Mouse (Mus musculus): ENCODE data around the gene Trpc7. TPM values are rescaled to one million over a fixed set of nuclear protein-coding genes. Genes with fewer than 3 reads are reported as not detected.

The Trpc7 gene
- polyA plus RNA-seq, 1 experiment from 2014 or later, result 0.20 TPM

DNA sequence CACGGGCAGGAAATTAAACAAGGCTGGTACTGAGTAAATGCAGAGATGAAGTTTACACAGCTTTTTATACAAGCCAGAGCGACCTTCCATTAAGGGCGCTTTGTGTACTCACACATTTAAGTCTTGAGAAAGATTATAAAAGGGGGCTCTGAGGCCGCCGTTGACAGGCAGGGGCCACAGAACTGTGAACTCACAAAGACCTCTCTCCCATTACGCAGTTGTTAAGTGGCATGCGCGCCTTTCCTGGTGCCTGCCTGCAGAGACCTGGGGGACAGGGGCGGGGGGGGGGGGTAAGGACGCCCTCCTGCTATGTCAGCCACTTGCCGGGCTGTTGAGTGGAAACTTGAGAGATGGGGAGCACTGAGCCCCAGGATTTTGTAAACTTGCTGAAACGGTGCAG lies 138.6 kb downstream of the Trpc7 start:
- no peak overlapping the region for H3K9ac ChIP-seq (ENCODE audit: low read depth, low read length)
- no peaks in the 10 kb centered on the region for H3K36me3 ChIP-seq (ENCODE audit: control insufficient read depth, insufficient read depth)
- H3K27me3 ChIP-seq (replicated peaks; ENCODE audit: control insufficient read depth, insufficient read depth, low read length), result peaks cover 23% of the 10 kb centered on the region
- WGBS, result 33% methylated on average over 12 of the region's 12 CpGs
- no peak for TF ChIP-seq CTCF (IDR thresholded peaks at IDR 0.05; ENCODE audit: low read depth)
- ATAC-seq, result no peak
- no peak overlapping the region for H3K4me2 ChIP-seq (replicated peaks; ENCODE audit: low read depth)
- H3K27ac ChIP-seq (ENCODE audit: low read depth, low read length), result no peak overlapping the region
- no peak overlapping the region for H3K4me3 ChIP-seq (ENCODE audit: low read depth, low read length)
- no peaks in the 10 kb centered on the region for H3K9me3 ChIP-seq (ENCODE audit: control insufficient read depth)
- H3K4me1 ChIP-seq (replicated peaks; ENCODE audit: control insufficient read depth, insufficient read depth, low read length), result 0 out of 2 replicates have a peak, but pooled peaks cover 4% of the 10 kb centered on the region

DNA sequence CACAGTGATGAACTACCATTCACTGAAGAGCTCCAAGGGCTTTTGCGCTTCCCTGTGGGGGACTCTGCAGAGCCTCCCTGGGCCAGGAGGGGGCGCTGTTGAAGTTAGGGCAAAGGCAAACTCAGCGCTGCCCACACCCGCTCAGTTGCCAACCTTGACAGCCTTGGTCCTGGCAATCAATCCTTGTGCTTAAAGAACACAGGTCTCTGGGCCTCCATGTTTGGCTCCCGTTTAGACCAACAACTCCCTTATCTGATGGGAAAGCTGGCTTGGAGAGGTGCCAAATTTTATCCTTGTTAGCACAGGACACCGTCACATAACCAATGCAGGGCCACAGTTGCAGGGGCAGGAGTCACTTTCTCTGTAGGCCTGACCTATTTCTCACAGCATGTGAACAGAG lies 139.9 kb downstream of the Trpc7 start:
- Histone ChIP-seq H3K9me3 (ENCODE audit: control insufficient read depth) (no peaks in the 10 kb centered on the region), H3K4me1 (replicated peaks; ENCODE audit: control insufficient read depth, insufficient read depth, low read length) (0 out of 2 replicates have a peak, but pooled peaks cover 4% of the 10 kb centered on the region), H3K36me3 (ENCODE audit: control insufficient read depth, insufficient read depth) (no peaks in the 10 kb centered on the region), H3K27me3 (replicated peaks; ENCODE audit: control insufficient read depth, insufficient read depth, low read length) (peaks cover 34% of the 10 kb centered on the region), H3K9ac (ENCODE audit: low read depth, low read length) (no peak overlapping the region), H3K4me2 (replicated peaks; ENCODE audit: low read depth) (no peak overlapping the region), H3K27ac (ENCODE audit: low read depth, low read length) (no peak overlapping the region), H3K4me3 (ENCODE audit: low read depth, low read length) (no peak overlapping the region)
- 0 out of 2 replicates have a peak, but pooled peaks have one; percentile 16 for ATAC-seq
- peak; percentile 58 for TF ChIP-seq CTCF (IDR thresholded peaks at IDR 0.05; ENCODE audit: low read depth)
- WGBS, result 57% methylated on average over 6 of the region's 6 CpGs

DNA sequence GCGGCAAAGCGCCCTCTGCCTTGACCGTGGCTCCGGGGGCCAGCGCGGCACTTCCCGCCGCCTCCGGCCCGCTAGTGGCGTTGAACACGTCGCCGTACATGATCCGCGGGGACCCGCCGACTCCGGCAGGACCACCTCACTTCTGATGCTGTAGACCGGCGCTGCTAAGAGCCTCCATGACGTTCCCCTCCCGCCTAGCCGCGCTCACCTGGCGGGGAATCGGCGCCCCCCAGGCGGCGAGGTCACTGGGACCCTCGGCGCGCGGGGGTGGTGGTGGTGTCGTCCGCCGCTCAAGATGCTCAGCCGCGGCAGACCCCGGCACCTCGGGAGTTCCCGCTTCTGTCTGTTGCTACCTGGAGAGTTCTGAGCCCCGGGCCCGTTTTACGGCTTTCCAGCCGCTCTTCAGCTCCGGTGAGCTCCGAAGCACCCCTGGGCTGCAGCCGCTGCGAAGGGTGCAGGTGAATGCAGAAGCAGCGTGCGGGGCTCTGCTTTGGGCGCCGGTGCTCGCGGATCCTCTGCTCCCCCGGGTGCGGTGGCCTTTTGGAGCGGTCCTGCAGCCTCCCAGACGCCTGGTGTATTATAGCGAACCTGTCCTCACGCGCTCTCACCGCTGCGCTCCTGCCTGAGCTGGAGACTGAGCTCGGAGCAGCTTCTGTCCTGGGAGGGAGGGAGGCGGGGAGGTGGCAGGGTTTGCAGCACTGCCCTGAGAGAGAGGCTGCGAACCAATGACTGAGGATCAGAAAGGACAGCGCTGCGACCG lies 142.4 kb downstream of the Trpc7 start, which contains the start of gene Gm45623:
Gene Gm45623, minus strand, starts transcription at position 636 of the 760 bp plus-strand sequence.
- 0 out of 2 replicates have a peak, but pooled peaks cover 4% of the 10 kb centered on the region for H3K4me1 ChIP-seq (replicated peaks; ENCODE audit: control insufficient read depth, insufficient read depth, low read length)

DNA sequence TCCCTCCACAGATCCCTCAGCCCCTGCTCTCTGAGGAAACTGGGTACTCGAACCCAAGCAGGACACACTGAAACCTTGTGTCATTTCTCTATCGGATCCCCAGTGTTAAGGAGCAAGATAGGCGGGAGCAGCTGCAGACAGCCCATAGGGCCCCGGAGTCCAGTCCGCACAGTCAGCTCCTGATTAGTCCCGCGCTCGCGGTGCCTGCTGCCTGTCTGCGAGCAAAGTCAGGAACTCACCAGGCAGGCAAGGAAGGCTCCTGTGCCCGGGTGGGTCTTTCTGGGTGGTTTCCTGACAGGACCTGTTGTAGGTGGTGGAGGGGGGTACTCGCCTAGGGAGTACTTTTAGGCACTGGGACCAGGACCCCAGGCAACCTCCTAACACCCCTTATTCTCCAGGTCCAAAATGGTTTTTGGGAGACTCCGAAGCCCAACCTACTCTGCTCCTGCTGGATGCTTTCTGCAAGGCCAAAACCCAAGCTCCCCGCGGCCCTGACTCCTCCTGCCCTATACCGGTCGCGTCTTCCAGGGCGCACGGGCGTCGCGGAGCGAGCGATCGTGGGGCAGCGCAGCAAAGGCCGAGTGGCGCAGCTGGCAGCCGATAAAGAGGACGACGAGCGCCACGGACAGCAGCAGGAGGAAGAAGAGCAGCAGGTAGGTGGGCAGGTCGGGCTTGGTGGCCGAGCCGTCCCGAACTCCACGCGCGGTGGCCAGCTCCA lies 143.2 kb downstream of the Trpc7 start:
- Histone ChIP-seq H3K4me3 (ENCODE audit: low read depth, low read length) (peak overlapping the region; percentile 41), H3K27ac (ENCODE audit: low read depth, low read length) (no peak overlapping the region), H3K27me3 (replicated peaks; ENCODE audit: control insufficient read depth, insufficient read depth, low read length) (peaks cover 39% of the 10 kb centered on the region), H3K9ac (ENCODE audit: low read depth, low read length) (no peak overlapping the region), H3K9me3 (ENCODE audit: control insufficient read depth) (no peaks in the 10 kb centered on the region), H3K4me1 (replicated peaks; ENCODE audit: control insufficient read depth, insufficient read depth, low read length) (0 out of 2 replicates have a peak, but pooled peaks cover 4% of the 10 kb centered on the region), H3K36me3 (ENCODE audit: control insufficient read depth, insufficient read depth) (no peaks in the 10 kb centered on the region), H3K4me2 (replicated peaks; ENCODE audit: low read depth) (peak overlapping the region; percentile 65)
- 3% methylated on average over 41 of the region's 41 CpGs for WGBS
- no peak for TF ChIP-seq CTCF (IDR thresholded peaks at IDR 0.05; ENCODE audit: low read depth)
- ATAC-seq, result no peak

More for the DNA sequence above, 142.4 kb downstream of the Trpc7 start, which contains the start of gene Gm45623:
- Histone ChIP-seq H3K36me3 (ENCODE audit: control insufficient read depth, insufficient read depth) (no peaks in the 10 kb centered on the region), H3K4me2 (replicated peaks; ENCODE audit: low read depth) (peak within 1 kb of the TSS; percentile 65), H3K9ac (ENCODE audit: low read depth, low read length) (no peak within 1 kb of the TSS), H3K4me3 (ENCODE audit: low read depth, low read length) (peak within 1 kb of the TSS; percentile 41), H3K27ac (ENCODE audit: low read depth, low read length) (no peak within 1 kb of the TSS), H3K27me3 (replicated peaks; ENCODE audit: control insufficient read depth, insufficient read depth, low read length) (peaks cover 39% of the 10 kb centered on the region), H3K9me3 (ENCODE audit: control insufficient read depth) (no peaks in the 10 kb centered on the region)
- ATAC-seq, result no peak
- WGBS, result 1% methylated on average over 71 of the region's 71 CpGs
- TF ChIP-seq CTCF (IDR thresholded peaks at IDR 0.05; ENCODE audit: low read depth), result no peak

DNA sequence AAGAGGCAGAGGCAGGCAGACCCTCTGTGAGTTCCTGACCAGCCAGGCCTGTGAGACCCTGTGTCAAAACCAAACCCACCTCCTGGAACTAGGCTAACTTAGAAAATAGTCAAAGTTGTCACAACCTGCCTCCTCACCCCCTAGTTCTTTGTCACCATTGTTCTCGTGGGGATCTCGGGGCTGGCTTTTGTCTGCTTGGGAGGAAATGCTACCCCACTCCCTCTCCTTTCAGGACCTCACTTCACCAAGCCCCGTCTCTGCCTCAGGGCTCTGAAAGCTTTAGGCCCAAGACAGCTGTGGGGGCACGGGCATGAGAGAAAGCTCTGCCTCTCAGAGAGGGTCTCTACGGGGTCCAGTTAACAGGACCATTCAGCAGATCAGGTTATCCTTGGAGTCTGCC lies 144.0 kb downstream of the Trpc7 start:
- H3K27ac ChIP-seq (ENCODE audit: low read depth, low read length), result no peak overlapping the region
- H3K4me3 ChIP-seq (ENCODE audit: low read depth, low read length), result no peak overlapping the region
- no peak for ATAC-seq
- TF ChIP-seq CTCF (IDR thresholded peaks at IDR 0.05; ENCODE audit: low read depth), result no peak
- H3K4me2 ChIP-seq (replicated peaks; ENCODE audit: low read depth), result no peak overlapping the region
- H3K4me1 ChIP-seq (replicated peaks; ENCODE audit: control insufficient read depth, insufficient read depth, low read length), result 0 out of 2 replicates have a peak, but pooled peaks cover 4% of the 10 kb centered on the region
- H3K9ac ChIP-seq (ENCODE audit: low read depth, low read length), result no peak overlapping the region
- H3K36me3 ChIP-seq (ENCODE audit: control insufficient read depth, insufficient read depth), result no peaks in the 10 kb centered on the region
- no peaks in the 10 kb centered on the region for H3K9me3 ChIP-seq (ENCODE audit: control insufficient read depth)
- H3K27me3 ChIP-seq (replicated peaks; ENCODE audit: control insufficient read depth, insufficient read depth, low read length), result peaks cover 39% of the 10 kb centered on the region
- WGBS, result 70% methylated on average over 5 of the region's 5 CpGs

DNA sequence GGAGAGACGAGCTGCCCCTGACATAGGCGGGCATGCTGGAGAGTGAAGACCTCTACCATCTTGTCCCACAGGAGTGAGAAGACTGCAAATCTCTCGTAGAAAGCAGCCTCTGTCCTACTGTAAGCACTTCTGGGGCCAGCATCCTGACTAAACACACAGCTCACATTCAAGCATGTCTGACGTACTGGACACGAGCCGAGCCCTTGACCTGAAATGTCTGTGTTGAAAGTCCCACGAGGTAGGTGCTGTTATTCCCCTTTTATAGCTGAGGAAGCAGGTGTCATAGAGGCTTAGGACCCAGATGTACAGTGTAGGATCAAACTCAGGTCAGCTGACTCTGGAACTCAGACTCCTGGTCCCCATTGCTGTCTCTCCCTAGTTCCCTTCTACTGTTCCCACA lies 146.4 kb downstream of the Trpc7 start:
- no peak overlapping the region for H3K9ac ChIP-seq (ENCODE audit: low read depth, low read length)
- peaks cover 38% of the 10 kb centered on the region for H3K27me3 ChIP-seq (replicated peaks; ENCODE audit: control insufficient read depth, insufficient read depth, low read length)
- no peak overlapping the region for H3K4me2 ChIP-seq (replicated peaks; ENCODE audit: low read depth)
- WGBS, result 85% methylated on average over 7 of the region's 7 CpGs
- H3K36me3 ChIP-seq (ENCODE audit: control insufficient read depth, insufficient read depth), result peaks cover 1% of the 10 kb centered on the region; the same call in 1 of the 2 replicates
- no peak for ATAC-seq
- no peak overlapping the region for H3K27ac ChIP-seq (ENCODE audit: low read depth, low read length)
- 0 out of 2 replicates have a peak, but pooled peaks cover 4% of the 10 kb centered on the region for H3K4me1 ChIP-seq (replicated peaks; ENCODE audit: control insufficient read depth, insufficient read depth, low read length)
- no peak for TF ChIP-seq CTCF (IDR thresholded peaks at IDR 0.05; ENCODE audit: low read depth)
- H3K9me3 ChIP-seq (ENCODE audit: control insufficient read depth), result no peaks in the 10 kb centered on the region
- no peak overlapping the region for H3K4me3 ChIP-seq (ENCODE audit: low read depth, low read length)

All from intestine, postnatal 0 days (tissue).